Mouse (Mus musculus) small intestine, adult 2 months (tissue): ENCODE measurements around the gene Tmem18.

ENCODE experiments used
- CTCF ChIP-seq: fragments of 200-500 bp; IDR thresholded peaks from 2 replicates; pipeline ENCODE4 v1.5.1; 2012; ENCODE audit warnings: low read depth, mild to moderate bottlenecking, control low read depth, inconsistent platforms, low read length, moderate library complexity, mixed read lengths; ENCODE audit not compliant: insufficient replicate concordance, insufficient read length; ENCODE audit errors: extremely low read depth
- POLR2A ChIP-seq: fragments of 200-500 bp; IDR thresholded peaks from 2 replicates; pipeline ENCODE4 v1.6.1; 2012; ENCODE audit warnings: low read depth, mild to moderate bottlenecking, control low read depth, inconsistent platforms, low read length, moderate library complexity

DNA sequence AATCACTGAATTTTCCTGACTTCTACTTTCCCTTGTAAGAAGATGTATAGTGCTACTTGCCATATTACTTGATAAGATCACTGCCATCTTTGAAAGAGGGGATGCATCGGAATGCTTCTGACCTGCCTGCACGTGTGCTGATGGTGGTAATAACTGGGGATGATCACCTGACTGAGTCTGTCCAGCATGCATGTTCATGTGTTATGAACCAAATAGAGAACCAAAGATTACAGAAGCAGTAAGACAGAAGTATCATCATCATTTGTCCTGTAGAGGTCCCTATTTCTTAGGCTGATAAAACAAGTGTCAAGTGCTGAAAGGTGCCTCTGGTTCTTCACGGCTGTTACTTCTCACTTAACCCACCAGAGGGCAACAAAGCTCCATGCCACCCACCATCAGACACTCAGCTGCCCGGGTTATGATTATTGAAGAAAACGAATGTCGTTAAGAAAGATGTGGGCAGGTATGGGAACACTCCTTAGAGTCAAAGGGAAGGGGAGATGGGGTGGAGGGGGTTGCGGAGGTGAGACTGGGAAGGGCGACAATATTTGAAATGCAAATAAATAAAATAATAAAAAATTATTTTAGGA lies 12.7 kb downstream of the Tmem18 start:
- TF ChIP-seq CTCF: peak; percentile 78; the same call in 1 of the 2 replicates
- TF ChIP-seq POLR2A: no peak
